Mouse (Mus musculus) cerebellum, postnatal 14 days (tissue): ENCODE data around the gene Adcy5.

Experiments
- DNase-seq, 2 experiments: peaks; one replicate each; pipeline ENCODE4 v3.0.0; 2021; ENCODE audit warnings: mixed read lengths in 2 of 2

Gene Adcy5

DNA sequence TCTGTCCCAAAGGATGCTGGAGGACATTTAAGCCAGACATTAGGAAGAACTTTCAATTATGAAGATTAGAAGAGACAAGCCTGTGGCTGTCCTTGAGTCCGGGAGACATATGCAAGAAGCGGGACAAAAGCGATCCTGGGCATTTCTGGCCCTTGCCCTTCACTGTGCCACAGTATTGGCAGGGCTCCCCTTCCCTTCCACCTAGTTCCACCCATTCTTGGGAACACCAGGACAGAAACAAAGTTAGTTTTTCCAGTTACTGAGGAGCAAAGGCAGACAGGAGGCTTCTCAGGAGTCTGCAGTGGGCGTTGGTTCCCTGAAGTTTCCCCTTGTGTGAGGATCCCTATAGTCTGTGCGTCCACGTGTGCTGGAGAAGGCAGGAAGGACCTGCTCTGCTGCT, 51.7 kb downstream of the Adcy5 start:
- DNase-seq = no peak

- peak; percentile 56 to 68 for DNase-seq
Observed at GRCm38 (mm10) chr16:35208796-35209195, 54.1 kb downstream of the Adcy5 start.

DNA sequence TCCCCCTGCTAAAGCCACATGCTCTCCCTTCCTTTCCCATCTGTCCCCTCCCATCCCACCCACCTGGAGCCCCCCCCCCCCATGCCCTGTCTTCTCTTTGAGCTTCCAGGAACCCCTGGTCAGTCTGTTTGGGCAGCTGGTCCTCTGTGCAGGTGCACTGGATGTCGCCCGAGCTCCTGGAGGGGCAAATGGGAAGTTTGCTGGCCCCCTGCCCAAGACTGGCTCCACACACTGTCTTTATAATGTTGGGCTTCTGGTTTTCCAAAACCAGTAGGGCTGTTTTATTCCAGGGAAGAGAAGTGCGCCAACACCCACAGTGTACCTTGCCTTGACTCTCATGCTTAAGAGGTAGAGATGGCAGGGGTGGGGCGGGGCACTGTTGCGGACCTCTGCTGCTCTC, 55.1 kb downstream of the Adcy5 start:
- DNase-seq = no peak

DNA sequence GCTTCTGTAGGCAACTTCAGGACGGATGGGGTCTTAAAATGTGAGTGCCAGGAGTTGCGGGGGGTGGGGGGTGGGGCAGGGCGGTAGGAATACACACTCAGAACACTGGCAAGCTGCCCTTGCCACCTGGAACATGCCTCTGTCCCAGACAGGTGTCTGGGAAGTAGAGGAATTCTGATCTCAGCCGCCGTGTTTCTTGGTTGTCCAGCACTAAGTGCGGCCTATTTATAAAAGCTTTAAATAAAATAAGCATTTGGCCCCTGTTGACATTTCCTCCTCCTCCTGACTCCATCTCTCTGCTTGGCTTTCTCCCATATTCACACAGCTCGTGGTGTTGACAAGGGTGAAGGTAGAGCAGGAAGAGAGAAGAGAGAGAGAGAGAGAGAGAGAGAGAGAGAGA, 60.4 kb downstream of the Adcy5 start:
- peak in 1 of 2 experiments; percentile 54 for DNase-seq

DNA sequence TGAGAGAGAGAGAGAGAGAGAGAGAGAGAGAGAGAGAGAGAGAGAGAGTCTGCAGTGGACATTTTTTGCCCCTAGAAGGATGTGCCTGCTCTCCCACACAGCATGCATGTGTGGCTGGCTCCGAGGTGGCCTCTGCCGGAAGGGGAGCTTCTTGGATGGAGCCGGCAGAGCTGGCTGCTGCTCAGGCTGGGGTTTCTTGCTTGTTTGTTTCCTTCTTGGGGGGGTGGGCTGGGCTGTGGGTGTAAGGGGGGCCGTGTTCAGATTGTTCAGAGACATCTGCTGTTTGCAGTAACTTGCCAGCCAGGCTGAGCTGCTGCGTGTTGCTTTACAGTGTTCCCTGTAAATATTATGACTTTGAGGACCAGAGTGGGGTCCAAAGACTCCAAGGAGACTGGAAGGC, 60.8 kb downstream of the Adcy5 start:
- no peak for DNase-seq

DNA sequence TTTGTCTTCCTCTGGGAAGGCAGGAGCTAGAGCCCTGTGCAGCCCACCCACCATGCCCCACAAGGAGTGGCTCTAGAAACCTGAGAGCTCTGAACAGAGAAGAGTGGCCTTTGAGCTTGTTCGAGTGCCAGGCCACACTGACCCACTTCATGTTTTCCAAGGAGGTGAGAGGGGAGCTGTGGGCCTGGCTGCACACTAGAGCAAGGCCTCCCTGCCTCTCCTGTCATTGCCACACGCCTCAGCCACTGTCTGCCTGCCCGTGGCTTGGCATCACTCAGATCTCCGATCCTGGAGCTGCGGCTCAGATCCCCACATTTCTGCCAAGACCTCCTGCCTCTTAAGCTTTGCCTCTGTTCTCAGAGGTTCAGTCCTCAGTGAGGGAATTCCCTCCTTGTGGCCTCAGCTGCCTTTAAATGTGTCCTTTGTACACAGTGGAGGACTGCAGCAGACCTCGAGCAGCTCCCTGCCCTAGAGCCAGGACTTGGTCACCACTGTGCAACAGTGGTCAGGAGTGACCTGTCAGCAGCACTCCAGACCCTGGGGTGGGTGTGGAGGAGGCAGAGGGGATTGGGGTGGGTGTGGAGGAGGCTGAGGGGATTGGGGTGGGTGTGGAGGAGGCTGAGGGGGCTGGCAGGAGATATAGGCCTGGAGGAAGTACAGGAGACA, 62.3 kb downstream of the Adcy5 start:
- DNase-seq = no peak

DNA sequence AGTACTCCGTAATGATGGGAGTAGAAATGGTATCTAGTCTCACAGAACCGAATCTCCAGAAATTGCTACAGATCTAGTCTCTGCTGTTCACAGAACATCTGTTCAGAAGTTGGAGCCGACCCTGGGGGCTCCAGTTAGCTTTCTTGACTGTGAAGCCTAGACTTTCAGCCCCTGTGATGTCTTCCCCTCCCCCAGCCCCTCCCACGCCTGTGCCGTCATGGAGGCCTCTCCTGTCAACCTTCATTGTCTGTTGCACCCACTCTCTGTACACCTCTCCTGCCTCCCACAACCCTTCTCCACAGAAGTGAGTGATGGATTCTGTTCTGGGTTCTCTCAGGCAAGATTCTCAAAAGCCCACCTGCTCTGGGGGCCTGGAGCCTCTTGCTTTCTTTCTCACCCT, 65.7 kb downstream of the Adcy5 start:
- no peak for DNase-seq

GRCm38 (mm10) chr16:35221581-35221980, 66.9 kb downstream of the Adcy5 start:
- DNase-seq = no peak

- DNase-seq = peak; percentile 96 to 97
Observed at GRCm38 (mm10) chr16:35223930-35224329, 69.3 kb downstream of the Adcy5 start.

- no peak for DNase-seq
Observed at GRCm38 (mm10) chr16:35224716-35225115, 70.0 kb downstream of the Adcy5 start.

GRCm38 (mm10) chr16:35229582-35229981, 74.9 kb downstream of the Adcy5 start:
- DNase-seq = peak in 1 of 2 experiments; percentile 41

DNA sequence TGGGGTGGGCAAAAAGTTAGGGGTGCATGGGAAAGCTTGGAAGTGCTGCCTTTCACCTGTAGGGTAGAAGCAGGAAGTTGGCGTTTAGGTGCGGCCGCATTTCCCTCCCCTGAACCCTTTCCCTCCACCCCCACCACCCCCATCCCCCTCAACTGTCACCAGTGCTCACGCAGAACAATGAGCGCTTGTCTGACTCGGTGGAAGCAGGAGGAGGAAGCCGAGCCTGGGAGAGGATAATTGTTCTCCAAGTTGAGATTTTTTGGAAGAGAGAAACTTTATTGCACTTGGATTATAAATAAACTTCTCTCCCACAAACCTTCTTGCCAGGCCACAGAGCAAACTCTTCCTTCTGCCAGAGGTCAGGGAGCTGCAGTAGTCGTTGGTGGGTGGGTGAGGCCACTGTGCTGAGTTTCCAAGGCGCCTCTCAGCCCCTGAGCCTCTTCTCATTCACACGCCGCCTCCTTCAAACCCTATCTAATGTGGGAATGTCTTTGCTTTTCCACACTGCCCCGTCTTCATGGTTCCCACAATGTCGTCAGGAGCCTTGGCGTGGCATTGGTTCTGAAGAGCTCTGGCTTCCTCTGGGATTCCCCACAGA, 77.6 kb downstream of the Adcy5 start:
- peak in 1 of 2 experiments; percentile 4 for DNase-seq

- peak in 1 of 2 experiments; percentile 12 for DNase-seq
Observed at GRCm38 (mm10) chr16:35233329-35233728, 78.7 kb downstream of the Adcy5 start.

- no peak for DNase-seq
Observed at GRCm38 (mm10) chr16:35237091-35237490, 82.4 kb downstream of the Adcy5 start.

- no peak for DNase-seq
Observed at GRCm38 (mm10) chr16:35239318-35239965, 84.8 kb downstream of the Adcy5 start.

DNA sequence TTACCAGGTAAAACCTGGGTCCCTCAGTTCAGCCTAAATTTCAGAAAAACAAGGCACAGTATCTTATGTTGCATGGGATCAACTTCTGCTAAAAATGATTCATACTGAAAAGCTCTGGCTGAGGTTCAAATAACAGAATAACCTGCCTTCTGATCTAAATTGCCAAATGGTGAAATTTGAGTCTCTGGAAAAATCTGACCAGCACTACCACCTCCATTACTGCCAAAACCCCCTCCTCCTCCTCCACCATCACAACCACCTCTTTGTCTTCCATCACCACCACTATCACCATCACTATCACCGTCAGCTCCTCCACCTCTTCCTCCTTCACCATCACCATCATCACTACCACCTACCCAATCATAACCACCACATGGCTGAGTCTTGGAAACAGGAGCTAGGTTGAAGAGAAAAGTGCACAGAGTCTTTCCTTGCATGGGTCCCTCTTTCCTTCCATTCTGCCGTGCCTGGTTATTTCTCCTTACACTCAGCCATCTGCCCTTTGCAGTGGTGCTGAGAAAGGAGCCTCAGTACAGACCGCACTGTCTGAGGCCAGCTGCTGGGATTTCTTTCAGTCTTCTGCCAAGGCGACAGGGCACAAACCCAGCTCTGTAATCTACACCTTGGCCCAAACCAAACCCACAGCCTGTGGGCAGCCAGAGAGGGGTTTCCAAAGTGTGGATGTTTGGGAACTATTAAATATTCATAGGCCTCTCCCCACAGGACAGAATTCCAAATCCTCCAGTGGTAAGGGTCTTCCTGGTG, 85.5 kb downstream of the Adcy5 start:
- DNase-seq = no peak

GRCm38 (mm10) chr16:35247364-35247763, 92.7 kb downstream of the Adcy5 start:
- DNase-seq = no peak

- DNase-seq = peak; percentile 67 to 69
Observed at GRCm38 (mm10) chr16:35248825-35249224, 94.1 kb downstream of the Adcy5 start.

DNA sequence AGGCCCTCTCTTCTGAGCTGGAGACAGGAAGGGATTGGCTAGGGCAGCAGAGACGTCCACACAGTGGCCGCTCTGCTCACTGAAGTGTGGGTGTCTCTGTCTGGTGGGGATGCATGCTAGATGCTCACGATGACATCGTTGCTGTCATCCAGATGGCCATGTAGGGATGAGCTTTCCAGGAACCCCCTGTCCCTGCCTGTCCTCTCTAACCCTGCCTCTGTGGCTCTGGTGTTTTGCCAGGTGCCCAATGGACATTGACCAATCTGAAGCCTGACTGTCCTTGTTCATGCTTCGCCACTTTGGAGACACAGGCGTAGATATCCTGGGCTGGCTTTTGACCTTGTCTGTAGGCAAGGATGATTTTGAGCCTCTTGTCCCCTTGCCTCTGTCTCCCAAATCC, 95.1 kb downstream of the Adcy5 start:
- peak; percentile 52 to 72 for DNase-seq

- peak in 1 of 2 experiments; percentile 44 for DNase-seq
Observed at GRCm38 (mm10) chr16:35251690-35252089, 97.0 kb downstream of the Adcy5 start.

DNA sequence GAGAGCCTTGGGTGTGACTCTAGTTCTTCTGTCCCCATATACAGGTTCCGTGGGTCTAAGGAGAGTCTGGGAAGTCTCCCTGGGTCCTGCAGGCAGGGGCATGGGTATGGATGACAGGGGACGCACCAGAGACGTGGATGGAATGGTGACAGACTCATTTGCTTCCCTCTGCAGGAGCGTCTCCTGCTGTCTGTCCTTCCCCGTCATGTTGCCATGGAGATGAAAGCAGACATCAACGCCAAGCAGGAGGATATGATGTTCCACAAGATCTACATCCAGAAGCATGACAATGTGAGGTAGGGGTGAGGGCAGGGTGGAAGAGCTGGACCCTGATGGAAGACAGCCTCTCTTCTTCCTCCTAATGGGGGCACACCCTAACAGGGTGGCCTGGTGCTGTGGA, 98.3 kb downstream of the Adcy5 start:
- no peak for DNase-seq

DNA sequence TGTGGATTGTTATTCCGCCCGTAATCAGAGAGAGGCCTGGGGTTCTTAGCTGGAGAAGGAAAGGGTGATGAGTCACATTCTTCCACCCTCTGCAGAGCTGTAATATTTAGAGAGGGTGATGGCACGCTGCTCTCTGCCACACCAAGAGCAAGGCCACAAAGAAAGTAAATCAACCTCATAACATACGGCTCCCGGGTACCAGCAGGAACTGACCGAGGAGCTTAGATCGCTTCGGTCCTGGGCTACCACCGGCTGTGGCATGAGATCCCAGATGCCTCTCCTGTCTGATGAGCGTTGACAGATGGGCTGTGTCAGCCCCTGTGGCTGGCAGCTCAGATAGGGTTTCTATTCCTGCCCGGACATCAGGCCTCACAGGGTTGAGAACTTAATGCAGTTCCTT, 101.3 kb downstream of the Adcy5 start:
- peak; percentile 44 for DNase-seq

DNA sequence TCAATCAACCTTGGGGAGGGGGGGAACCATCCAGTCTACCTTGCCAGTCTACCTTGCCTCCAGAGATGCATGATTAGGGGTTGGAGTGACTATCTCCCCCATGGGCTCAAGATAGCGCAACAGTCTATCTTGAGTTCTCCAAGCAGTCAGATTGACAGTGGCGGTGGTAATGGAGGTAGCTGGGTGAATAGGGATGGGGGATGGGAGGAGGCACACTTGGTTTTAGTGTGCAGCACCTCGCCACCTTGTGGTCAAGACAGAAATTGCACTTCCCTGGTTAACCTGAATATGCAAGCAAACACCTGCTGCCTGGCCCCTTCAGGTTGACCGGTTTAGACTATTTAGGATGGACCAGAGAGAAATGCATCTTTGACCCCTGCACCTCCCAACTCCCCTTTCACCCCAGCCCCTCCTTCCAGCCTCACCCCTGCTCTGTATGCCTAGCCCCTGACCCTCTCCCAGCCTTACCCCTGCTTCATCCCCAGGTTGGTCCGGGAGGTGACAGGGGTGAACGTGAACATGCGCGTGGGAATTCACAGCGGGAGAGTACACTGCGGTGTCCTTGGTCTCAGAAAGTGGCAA, 115.8 kb downstream of the Adcy5 start:
- peak; percentile 97 to 98 for DNase-seq
